Mouse (Mus musculus): ENCODE measurements around the gene Sirt3.

GRCm38 (mm10) chr7:140877364-140877763 lies 4.7 kb downstream of the Sirt3 start:
- TF ChIP-seq CTCF (conservative IDR thresholded peaks at IDR 0.05; ENCODE audit: low read length) (no peak), POU5F1 (IDR thresholded peaks at IDR 0.05; ENCODE audit: borderline replicate concordance, low read length) (no peak)

All from E14TG2a.4 (cell line).